Mouse (Mus musculus): ENCODE results near the gene Mrgpra6. TPM values are rescaled to one million over a fixed set of nuclear protein-coding genes. Genes with fewer than 3 reads are reported as not detected.
A peak's percentile ranks its signal among the peaks of the same experiment; 100 is the strongest.

Gene Mrgpra6
- total and polyA plus RNA-seq, 3 experiments: 0.18 TPM; not detected in 2

DNA sequence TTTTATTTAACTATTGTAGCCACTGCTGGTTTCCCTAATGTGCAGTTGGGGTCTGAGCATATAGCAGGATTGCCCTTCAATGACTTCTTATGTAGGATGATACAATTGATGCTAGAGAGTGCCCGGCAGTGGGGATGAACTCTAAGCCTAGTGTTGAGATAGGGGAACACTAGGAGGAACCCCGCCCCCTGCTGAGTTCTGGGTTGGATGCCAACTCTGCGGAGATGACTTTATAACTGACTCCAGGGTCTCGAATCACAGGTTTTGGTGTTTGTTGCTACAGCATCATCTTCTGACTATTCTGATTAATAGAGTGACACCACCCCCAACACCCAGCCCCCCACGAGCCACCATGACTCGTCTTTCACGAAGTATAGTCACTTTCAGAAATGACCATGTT, 56.4 kb downstream of the Mrgpra6 start:
- TF ChIP-seq CTCF (IDR thresholded peaks at IDR 0.05) (no peak), POLR2A (IDR thresholded peaks at IDR 0.05; ENCODE audit: insufficient read depth, low read depth, low read length) (no peak), EP300 (IDR thresholded peaks at IDR 0.05; ENCODE audit: insufficient read depth, low read depth, low read length) (no peak)

DNA sequence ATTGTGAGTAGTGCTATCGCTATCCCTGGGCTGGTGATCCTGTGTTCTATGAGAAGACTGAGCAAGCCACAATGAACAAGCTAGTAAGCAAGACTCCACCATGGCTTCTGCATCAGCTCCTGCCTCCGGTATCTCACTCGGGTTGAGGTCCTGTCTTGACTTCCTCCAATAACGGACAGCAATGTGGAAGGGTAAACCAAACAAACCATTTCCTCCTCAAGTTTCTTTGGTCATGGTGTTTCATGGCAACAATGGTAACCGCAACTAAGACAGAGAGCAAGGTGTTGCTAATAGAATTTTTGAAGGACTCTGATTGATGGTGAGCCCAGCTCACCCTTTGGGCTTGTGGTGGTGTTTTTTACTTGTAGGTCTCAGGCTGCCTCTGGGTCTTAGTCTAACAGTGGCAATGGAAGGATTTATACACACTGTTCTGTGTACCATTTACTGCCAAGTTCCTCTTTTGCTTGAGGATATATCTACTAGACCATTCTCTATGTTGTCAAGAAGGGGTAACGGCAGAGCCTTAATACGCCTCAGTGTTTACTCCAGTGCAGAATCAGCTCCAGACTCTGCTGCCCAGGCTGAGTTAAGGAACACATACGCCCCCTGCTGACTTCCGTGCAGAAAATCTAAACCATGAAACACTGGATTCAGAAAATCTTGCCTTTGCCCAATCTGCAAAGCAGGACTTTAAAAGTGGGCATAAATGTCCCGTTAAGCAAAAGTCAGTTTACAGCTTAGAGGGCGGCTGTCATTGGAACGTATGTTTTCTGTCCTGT, 58.5 kb downstream of the Mrgpra6 start:
- WGBS: 46% methylated on average over 12 of the region's 12 CpGs
- Histone ChIP-seq H3K27ac (no peak overlapping the region), H3K4me3 (no peak overlapping the region), H3K36me3 (ENCODE audit: control insufficient read depth, insufficient read depth, low read length) (no peaks in the 10 kb centered on the region), H3K9ac (ENCODE audit: low read depth, low read length) (no peak overlapping the region), H3K27me3 (ENCODE audit: control insufficient read depth, insufficient read depth, low read length) (no peaks in the 10 kb centered on the region), H3K4me1 (ENCODE audit: control insufficient read depth, insufficient read depth, low read length) (no peaks in the 10 kb centered on the region; the same call in none of the 2 replicates), H3K79me2 (replicated peaks; ENCODE audit: control insufficient read depth, insufficient read depth, low read length) (no peaks in the 10 kb centered on the region)
- peak; percentile 53 for TF ChIP-seq CTCF (IDR thresholded peaks at IDR 0.05)
- no peak for TF ChIP-seq POLR2A (IDR thresholded peaks at IDR 0.05; ENCODE audit: insufficient read depth, low read depth, low read length)
- DNase-seq: no peak
- intact Hi-C loops (cut with DNase I): no loop called here

More for the DNA sequence above, 56.4 kb downstream of the Mrgpra6 start:
- Histone ChIP-seq H3K27ac (no peak overlapping the region), H3K4me1 (ENCODE audit: control insufficient read depth, insufficient read depth, low read length) (no peaks in the 10 kb centered on the region; the same call in none of the 2 replicates), H3K27me3 (ENCODE audit: control insufficient read depth, insufficient read depth, low read length) (no peaks in the 10 kb centered on the region), H3K9ac (ENCODE audit: low read depth, low read length) (no peak overlapping the region), H3K4me3 (no peak overlapping the region), H3K79me2 (replicated peaks; ENCODE audit: control insufficient read depth, insufficient read depth, low read length) (no peaks in the 10 kb centered on the region), H3K36me3 (ENCODE audit: control insufficient read depth, insufficient read depth, low read length) (no peaks in the 10 kb centered on the region)
- intact Hi-C loops (cut with DNase I): no loop called here
- DNase-seq: no peak
- WGBS: 69% methylated on average over 7 of the region's 7 CpGs

DNA sequence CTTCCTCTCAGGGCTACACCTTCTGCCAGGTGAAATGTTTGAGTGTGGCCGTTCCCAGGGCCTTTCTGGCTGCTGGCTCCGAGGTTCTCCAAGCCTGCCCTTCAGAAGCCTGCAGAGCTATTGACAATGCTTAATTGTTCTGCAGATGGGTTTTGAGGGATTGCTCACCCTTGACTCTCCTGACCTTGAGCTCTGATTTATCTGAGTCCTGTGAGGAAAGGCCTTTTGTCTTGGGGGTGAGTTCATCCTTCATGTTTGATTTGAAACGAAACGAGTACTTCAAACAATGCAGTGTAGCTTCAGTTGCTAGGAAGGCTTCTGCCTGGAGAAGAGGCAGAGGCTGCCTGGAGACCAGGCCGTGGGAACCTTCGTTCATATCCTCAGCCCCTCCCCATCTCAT, 60.4 kb downstream of the Mrgpra6 start:
- H3K27me3 ChIP-seq (ENCODE audit: control insufficient read depth, insufficient read depth, low read length): no peaks in the 10 kb centered on the region
- 36% methylated on average over 6 of the region's 6 CpGs for WGBS
- no peaks in the 10 kb centered on the region for H3K4me1 ChIP-seq (ENCODE audit: control insufficient read depth, insufficient read depth, low read length)
- TF ChIP-seq CTCF (IDR thresholded peaks at IDR 0.05): no peak
- no peak for TF ChIP-seq POLR2A (IDR thresholded peaks at IDR 0.05; ENCODE audit: insufficient read depth, low read depth, low read length)
- TF ChIP-seq EP300 (IDR thresholded peaks at IDR 0.05; ENCODE audit: insufficient read depth, low read depth, low read length): no peak
- no peak overlapping the region for H3K4me3 ChIP-seq
- no peaks in the 10 kb centered on the region for H3K36me3 ChIP-seq (ENCODE audit: control insufficient read depth, insufficient read depth, low read length)
- intact Hi-C loops (cut with DNase I): no loop called here
- no peak overlapping the region for H3K27ac ChIP-seq
- DNase-seq: no peak
- no peaks in the 10 kb centered on the region for H3K79me2 ChIP-seq (replicated peaks; ENCODE audit: control insufficient read depth, insufficient read depth, low read length)
- H3K9ac ChIP-seq (ENCODE audit: low read depth, low read length): no peak overlapping the region

GRCm38 (mm10) chr7:47139823-47140325, 64.8 kb downstream of the Mrgpra6 start:
- Histone ChIP-seq H3K79me2 (replicated peaks; ENCODE audit: control insufficient read depth, insufficient read depth, low read length) (no peaks in the 10 kb centered on the region), H3K36me3 (ENCODE audit: control insufficient read depth, insufficient read depth, low read length) (no peaks in the 10 kb centered on the region), H3K27ac (no peak overlapping the region), H3K27me3 (ENCODE audit: control insufficient read depth, insufficient read depth, low read length) (no peaks in the 10 kb centered on the region), H3K4me1 (ENCODE audit: control insufficient read depth, insufficient read depth, low read length) (no peaks in the 10 kb centered on the region), H3K9ac (ENCODE audit: low read depth, low read length) (no peak overlapping the region), H3K4me3 (no peak overlapping the region)
- TF ChIP-seq CTCF (IDR thresholded peaks at IDR 0.05) (no peak), POLR2A (IDR thresholded peaks at IDR 0.05; ENCODE audit: insufficient read depth, low read depth, low read length) (no peak), EP300 (IDR thresholded peaks at IDR 0.05; ENCODE audit: insufficient read depth, low read depth, low read length) (no peak)
- no peak for DNase-seq
- intact Hi-C loops (cut with DNase I): no loop called here
- WGBS: 59% methylated on average over 8 of the region's 8 CpGs

Other genes starting within 250 kb of the Mrgpra6 start
- 10 to 100 TPM in 1 of 2 experiments, 1 to 10 TPM in 1; 9.0 to 10.3 TPM for gene Uevld, start 246.4 kb downstream of the Mrgpra6 start, total RNA-seq (2021)
- 2.9 and 5.0 TPM in 2 replicates for gene Uevld, start 246.4 kb downstream of the Mrgpra6 start, polyA plus RNA-seq (2012; rRNA removed)
- gene Gm9999, start 221.3 kb downstream of the Mrgpra6 start, total RNA-seq (2021): not detected
- gene Gm9999, start 221.3 kb downstream of the Mrgpra6 start, polyA plus RNA-seq (2012; rRNA removed): 1.1 TPM in 1 of 2 replicates, not detected in the other
- 1 to 10 TPM; 6.9 to 8.5 TPM for gene Spty2d1, start 196.5 kb downstream of the Mrgpra6 start, total RNA-seq (2021)
- gene Spty2d1, start 196.5 kb downstream of the Mrgpra6 start, polyA plus RNA-seq (2012; rRNA removed): 2.7 and 4.3 TPM in 2 replicates
- gene Tmem86a, start 154.3 kb downstream of the Mrgpra6 start, total RNA-seq (2021): 10 to 100 TPM; 20.0 to 25.0 TPM
- gene Tmem86a, start 154.3 kb downstream of the Mrgpra6 start, polyA plus RNA-seq (2012; rRNA removed): 45.5 and 54.8 TPM in 2 replicates
- gene Ptpn5, start 71.2 kb downstream of the Mrgpra6 start, total RNA-seq (2021): not detected
- gene Ptpn5, start 71.2 kb downstream of the Mrgpra6 start, polyA plus RNA-seq (2012; rRNA removed): not detected in 2 replicates
- not detected for gene Mrgpra9, start 47.9 kb upstream of the Mrgpra6 start, total RNA-seq (2021)
- not detected in 2 replicates for gene Mrgpra9, start 47.9 kb upstream of the Mrgpra6 start, polyA plus RNA-seq (2012; rRNA removed)
- not detected for gene Mrgpra1, start 149.3 kb upstream of the Mrgpra6 start, total RNA-seq (2021)
- gene Mrgpra1, start 149.3 kb upstream of the Mrgpra6 start, polyA plus RNA-seq (2012; rRNA removed): not detected in 2 replicates
- not detected for gene Mrgpra2a, start 247.2 kb upstream of the Mrgpra6 start, total RNA-seq (2021)
- gene Mrgpra2a, start 247.2 kb upstream of the Mrgpra6 start, polyA plus RNA-seq (2012; rRNA removed): not detected in 2 replicates

All from heart, adult 2 months (tissue).